Mouse (Mus musculus): ENCODE measurements around the gene Olfr1205. TPM values are rescaled to one million over a fixed set of nuclear protein-coding genes. Genes with fewer than 3 reads are reported as not detected.

Gene Olfr1205
- polyA plus RNA-seq (2015; fragmentation: Nextera tagmentation; extraction: Ambion mirVana): not detected in 2 replicates

DNA sequence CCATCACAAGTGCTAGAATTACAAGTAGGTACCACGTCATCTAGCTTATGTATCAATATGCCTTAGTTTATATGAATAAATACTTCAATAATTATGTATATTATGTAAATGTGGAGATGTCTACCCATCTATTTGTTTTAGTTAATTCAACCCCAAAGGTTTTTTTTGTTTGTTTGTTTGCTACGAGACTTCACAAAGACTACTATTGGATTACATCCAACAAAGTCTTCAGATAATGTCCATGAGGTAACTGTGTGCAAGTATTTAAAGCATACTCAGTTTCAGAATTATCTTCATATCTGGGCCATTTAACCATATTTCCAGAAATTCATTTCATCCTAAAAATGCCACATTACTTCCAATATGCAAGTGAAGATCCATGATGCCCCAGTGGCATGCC, at the start of gene Olfr1205:
Olfr1205 (plus strand) TSS at position 301 of the 400 bp plus-strand sequence.
- WGBS: 88% methylated on average over 2 of the region's 2 CpGs
- ATAC-seq (ENCODE audit: insufficient number of reproducible peaks, insufficient read depth, low FRiP score, low TSS enrichment, low read depth): no peak

DNA sequence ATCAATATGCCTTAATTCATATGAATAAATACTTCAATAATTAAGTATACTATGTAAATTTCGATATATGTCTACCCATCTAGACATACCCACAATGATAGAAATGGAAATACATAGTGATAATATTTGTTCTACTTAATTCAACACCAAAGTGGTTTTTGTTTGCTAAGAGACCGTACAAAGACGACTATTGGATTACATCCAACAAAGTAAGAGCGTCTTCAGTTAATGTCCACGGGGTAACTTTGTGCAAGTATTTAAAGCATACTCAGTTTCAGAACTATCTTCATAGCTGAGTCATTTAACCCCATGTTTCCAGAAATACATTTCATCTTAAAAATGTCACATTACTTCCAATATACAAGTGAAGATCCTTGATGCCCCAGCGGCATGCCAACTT, 36.8 kb upstream of the Olfr1205 start, which contains the start of gene Olfr1201:
Olfr1201 (plus strand) TSS at position 301 of the 400 bp plus-strand sequence.
- no peak for ATAC-seq (ENCODE audit: insufficient number of reproducible peaks, insufficient read depth, low FRiP score, low TSS enrichment, low read depth)
- H3K27ac ChIP-seq: no peak within 1 kb of the TSS
- H3K9me3 ChIP-seq: no peaks in the 10 kb centered on the region
- H3K4me1 ChIP-seq: no peaks in the 10 kb centered on the region
- no peak within 1 kb of the TSS for H3K4me3 ChIP-seq
- no peak within 1 kb of the TSS for H3K4me2 ChIP-seq
- H3K9ac ChIP-seq: no peak within 1 kb of the TSS
- H3K27me3 ChIP-seq: no peaks in the 10 kb centered on the region
- 83% methylated on average over 6 of the region's 6 CpGs for WGBS
- H3K36me3 ChIP-seq: no peaks in the 10 kb centered on the region

More for the DNA sequence above, at the start of gene Olfr1205:
- no peaks in the 10 kb centered on the region for H3K27me3 ChIP-seq
- H3K4me2 ChIP-seq: no peak within 1 kb of the TSS
- no peaks in the 10 kb centered on the region for H3K9me3 ChIP-seq
- H3K27ac ChIP-seq: no peak within 1 kb of the TSS
- H3K36me3 ChIP-seq: no peaks in the 10 kb centered on the region
- no peak within 1 kb of the TSS for H3K9ac ChIP-seq
- no peaks in the 10 kb centered on the region for H3K4me1 ChIP-seq
- no peak within 1 kb of the TSS for H3K4me3 ChIP-seq

DNA sequence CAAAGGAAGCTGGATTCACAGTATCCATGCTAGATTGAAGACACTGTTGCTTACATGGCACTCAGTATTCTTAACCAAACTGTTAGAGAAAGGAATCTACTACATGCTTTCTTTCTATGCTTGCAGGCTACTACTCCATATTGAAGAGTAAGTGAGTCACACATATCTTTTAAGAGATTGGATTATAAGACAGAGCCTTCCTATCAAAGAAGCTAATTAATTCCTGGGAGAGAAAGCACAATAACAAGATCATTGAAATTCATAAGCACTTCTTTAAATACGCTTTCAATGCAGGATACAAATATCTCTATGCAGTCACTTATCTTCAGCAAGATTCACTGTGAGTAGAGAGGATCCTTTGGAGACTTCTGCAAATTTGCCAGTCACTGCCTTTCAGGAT, 15.3 kb upstream of the Olfr1205 start, which contains the start of gene Olfr1202:
Olfr1202 (plus strand) TSS at position 301 of the 400 bp plus-strand sequence.
- Histone ChIP-seq H3K4me2 (no peak within 1 kb of the TSS), H3K27ac (no peak within 1 kb of the TSS), H3K36me3 (no peaks in the 10 kb centered on the region), H3K9ac (no peak within 1 kb of the TSS), H3K9me3 (no peaks in the 10 kb centered on the region), H3K4me1 (no peaks in the 10 kb centered on the region), H3K4me3 (no peak within 1 kb of the TSS), H3K27me3 (no peaks in the 10 kb centered on the region)
- ATAC-seq (ENCODE audit: insufficient number of reproducible peaks, insufficient read depth, low FRiP score, low TSS enrichment, low read depth): no peak
- 81% methylated on average over 1 of the region's 1 CpGs for WGBS

DNA sequence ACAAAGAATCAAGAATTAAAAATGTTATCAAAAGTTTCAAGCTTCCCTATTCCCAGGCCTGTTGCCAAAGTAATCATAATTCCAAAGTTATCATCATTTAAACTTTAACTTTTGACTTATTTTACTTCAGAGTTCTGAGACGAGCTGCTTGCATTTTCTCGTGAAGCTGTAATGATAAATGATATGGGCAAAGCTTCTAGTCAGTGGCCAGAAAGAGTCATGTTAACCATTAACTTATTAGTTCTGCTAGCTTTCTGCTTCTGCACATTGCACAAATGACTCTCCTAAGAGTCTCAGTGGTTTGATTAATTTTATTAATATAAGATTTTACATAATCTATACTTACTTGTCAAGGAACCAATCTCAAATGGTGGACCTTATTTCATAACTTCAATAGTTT, 8.9 kb downstream of the Olfr1205 start:
- H3K4me2 ChIP-seq: no peak overlapping the region
- no peak overlapping the region for H3K27ac ChIP-seq
- no peaks in the 10 kb centered on the region for H3K36me3 ChIP-seq
- H3K27me3 ChIP-seq: no peaks in the 10 kb centered on the region
- H3K4me3 ChIP-seq: no peak overlapping the region
- H3K9me3 ChIP-seq: no peaks in the 10 kb centered on the region
- ATAC-seq (ENCODE audit: insufficient number of reproducible peaks, insufficient read depth, low FRiP score, low TSS enrichment, low read depth): no peak
- WGBS: 64% methylated on average over 2 of the region's 2 CpGs
- no peaks in the 10 kb centered on the region for H3K4me1 ChIP-seq
- H3K9ac ChIP-seq: no peak overlapping the region

DNA sequence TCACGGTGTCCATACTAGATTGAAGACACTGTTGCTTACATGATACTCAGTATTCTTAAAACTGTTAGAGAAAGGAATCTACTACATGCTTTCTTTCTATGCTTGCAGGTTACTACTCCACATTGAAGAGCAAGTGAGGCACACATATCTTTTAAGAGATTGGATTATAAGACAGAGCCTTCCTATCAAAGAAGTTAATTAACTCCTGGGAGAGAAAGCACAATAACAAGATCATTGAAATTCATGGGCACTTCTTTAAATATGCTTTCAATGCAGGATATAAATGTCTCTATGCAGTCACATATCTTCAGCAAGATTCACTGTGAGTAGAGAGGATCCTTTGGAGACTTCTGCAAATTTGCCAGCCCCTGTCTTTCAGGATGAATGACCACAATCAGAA, 19.5 kb downstream of the Olfr1205 start, which contains the start of gene Olfr1204:
Olfr1204 (plus strand) TSS at position 301 of the 400 bp plus-strand sequence.
- Histone ChIP-seq H3K4me1 (no peaks in the 10 kb centered on the region), H3K9me3 (no peaks in the 10 kb centered on the region), H3K4me2 (no peak within 1 kb of the TSS), H3K9ac (no peak within 1 kb of the TSS), H3K4me3 (no peak within 1 kb of the TSS), H3K36me3 (no peaks in the 10 kb centered on the region), H3K27ac (no peak within 1 kb of the TSS), H3K27me3 (no peaks in the 10 kb centered on the region)
- WGBS: 85% methylated on average over 1 of the region's 1 CpGs
- ATAC-seq (ENCODE audit: insufficient number of reproducible peaks, insufficient read depth, low FRiP score, low TSS enrichment, low read depth): no peak

DNA sequence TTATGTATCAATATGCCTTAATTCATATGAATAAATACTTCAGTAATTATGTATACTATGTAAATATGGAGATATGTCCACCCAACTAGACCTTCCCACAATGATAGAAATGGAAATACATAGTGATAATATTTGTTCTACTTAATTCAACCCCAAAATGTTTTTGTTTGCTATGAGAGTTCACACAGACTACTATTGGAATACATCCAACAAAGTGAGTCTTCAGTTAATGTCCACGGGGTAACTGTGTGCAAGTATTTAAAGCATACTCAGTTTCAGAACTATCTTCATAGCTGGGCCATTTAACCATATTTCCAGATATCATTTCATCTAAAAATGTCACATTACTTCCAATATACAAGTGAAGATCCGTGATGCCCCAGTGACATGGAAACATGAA, 33.4 kb downstream of the Olfr1205 start, which contains the start of gene Olfr1206:
Olfr1206 (plus strand) TSS at position 301 of the 400 bp plus-strand sequence.
- Histone ChIP-seq H3K4me3 (no peak within 1 kb of the TSS), H3K36me3 (no peaks in the 10 kb centered on the region), H3K9me3 (no peaks in the 10 kb centered on the region), H3K4me2 (no peak within 1 kb of the TSS), H3K27me3 (no peaks in the 10 kb centered on the region), H3K27ac (no peak within 1 kb of the TSS), H3K9ac (no peak within 1 kb of the TSS), H3K4me1 (no peaks in the 10 kb centered on the region)
- WGBS: 79% methylated on average over 2 of the region's 2 CpGs
- no peak for ATAC-seq (ENCODE audit: insufficient number of reproducible peaks, insufficient read depth, low FRiP score, low TSS enrichment, low read depth)

Other genes with a start within 250 kb of the Olfr1205 start
- gene Olfr1189, start 243.3 kb upstream of the Olfr1205 start, polyA plus RNA-seq (2015; fragmentation: Nextera tagmentation; extraction: Ambion mirVana): not detected in 2 replicates
- gene Olfr1191-ps1, start 189.2 kb upstream of the Olfr1205 start, polyA plus RNA-seq (2015; fragmentation: Nextera tagmentation; extraction: Ambion mirVana): not detected in 2 replicates
- not detected in 2 replicates for gene Olfr1192-ps1, start 181.2 kb upstream of the Olfr1205 start, polyA plus RNA-seq (2015; fragmentation: Nextera tagmentation; extraction: Ambion mirVana)
- gene Olfr1193, start 154.1 kb upstream of the Olfr1205 start, polyA plus RNA-seq (2015; fragmentation: Nextera tagmentation; extraction: Ambion mirVana): not detected in 2 replicates
- gene Olfr1195, start 140.6 kb upstream of the Olfr1205 start, polyA plus RNA-seq (2015; fragmentation: Nextera tagmentation; extraction: Ambion mirVana): not detected in 2 replicates
- not detected in 2 replicates for gene Olfr1196, start 125.1 kb upstream of the Olfr1205 start, polyA plus RNA-seq (2015; fragmentation: Nextera tagmentation; extraction: Ambion mirVana)
- gene Olfr1197, start 97.4 kb upstream of the Olfr1205 start, polyA plus RNA-seq (2015; fragmentation: Nextera tagmentation; extraction: Ambion mirVana): not detected in 2 replicates
- gene Olfr1198, start 78.4 kb upstream of the Olfr1205 start, polyA plus RNA-seq (2015; fragmentation: Nextera tagmentation; extraction: Ambion mirVana): not detected in 2 replicates
- not detected in 2 replicates for gene Olfr1199, start 69.3 kb upstream of the Olfr1205 start, polyA plus RNA-seq (2015; fragmentation: Nextera tagmentation; extraction: Ambion mirVana)
- not detected in 2 replicates for gene Olfr1200, start 59.2 kb upstream of the Olfr1205 start, polyA plus RNA-seq (2015; fragmentation: Nextera tagmentation; extraction: Ambion mirVana)
- gene Olfr1201, start 36.7 kb upstream of the Olfr1205 start, polyA plus RNA-seq (2015; fragmentation: Nextera tagmentation; extraction: Ambion mirVana): not detected in 2 replicates
- not detected in 2 replicates for gene Olfr1202, start 15.2 kb upstream of the Olfr1205 start, polyA plus RNA-seq (2015; fragmentation: Nextera tagmentation; extraction: Ambion mirVana)
- gene Olfr1204, start 19.6 kb downstream of the Olfr1205 start, polyA plus RNA-seq (2015; fragmentation: Nextera tagmentation; extraction: Ambion mirVana): not detected in 2 replicates
- not detected in 2 replicates for gene Olfr1206, start 33.5 kb downstream of the Olfr1205 start, polyA plus RNA-seq (2015; fragmentation: Nextera tagmentation; extraction: Ambion mirVana)
- gene Olfr1208, start 72.6 kb downstream of the Olfr1205 start, polyA plus RNA-seq (2015; fragmentation: Nextera tagmentation; extraction: Ambion mirVana): not detected in 2 replicates
- gene Olfr1209, start 85.4 kb downstream of the Olfr1205 start, polyA plus RNA-seq (2015; fragmentation: Nextera tagmentation; extraction: Ambion mirVana): 0.10 TPM in 1 of 2 replicates, not detected in the other
- not detected in 2 replicates for gene Olfr1211, start 108.4 kb downstream of the Olfr1205 start, polyA plus RNA-seq (2015; fragmentation: Nextera tagmentation; extraction: Ambion mirVana)
- not detected in 2 replicates for gene Olfr1212, start 124.2 kb downstream of the Olfr1205 start, polyA plus RNA-seq (2015; fragmentation: Nextera tagmentation; extraction: Ambion mirVana)
- not detected in 2 replicates for gene Gm13762, start 150.5 kb downstream of the Olfr1205 start, polyA plus RNA-seq (2015; fragmentation: Nextera tagmentation; extraction: Ambion mirVana)
- not detected in 2 replicates for gene Olfr1214, start 162.9 kb downstream of the Olfr1205 start, polyA plus RNA-seq (2015; fragmentation: Nextera tagmentation; extraction: Ambion mirVana)
- gene Olfr1215, start 177.2 kb downstream of the Olfr1205 start, polyA plus RNA-seq (2015; fragmentation: Nextera tagmentation; extraction: Ambion mirVana): not detected in 2 replicates
- not detected in 2 replicates for gene Olfr1216, start 188.6 kb downstream of the Olfr1205 start, polyA plus RNA-seq (2015; fragmentation: Nextera tagmentation; extraction: Ambion mirVana)
- 0.07 TPM in 1 of 2 replicates, not detected in the other for gene Olfr1217, start 202.3 kb downstream of the Olfr1205 start, polyA plus RNA-seq (2015; fragmentation: Nextera tagmentation; extraction: Ambion mirVana)
- gene Olfr1218, start 231.4 kb downstream of the Olfr1205 start, polyA plus RNA-seq (2015; fragmentation: Nextera tagmentation; extraction: Ambion mirVana): not detected in 2 replicates